Mouse (Mus musculus) midbrain, embryonic 12.5 days (tissue): ENCODE results near the gene P4ha1. TPM values are rescaled to one million over a fixed set of nuclear protein-coding genes. Genes with fewer than 3 reads are reported as not detected.
A peak's percentile ranks its signal among the peaks of the same experiment; 100 is the strongest.
"Not testable (repeated sequence)": the region's sequence is repeated elsewhere in the genome, so short reads cannot be mapped to it uniquely, and the experiment has no call there.

ENCODE experiments used
- ATAC-seq: fragments of 200-750 bp; cut with Nextera tagmentation; 2 replicates; pipeline ENCODE4 v1.8.0; 2017; ENCODE audit warnings: low read depth, moderate TSS enrichment, moderate library complexity; ENCODE audit not compliant: low FRiP score
- H3K27ac ChIP-seq: fragments of 300-500 bp; sonication (generic); replicated peaks from 2 replicates; pipeline ENCODE4 v1.5.1; 2016; ENCODE audit warnings: mild to moderate bottlenecking
- H3K27me3 ChIP-seq: fragments of 300-500 bp; sonication (generic); 2 replicates; pipeline ENCODE4 v1.6.1; 2016; ENCODE audit warnings: mild to moderate bottlenecking
- H3K36me3 ChIP-seq: fragments of 300-500 bp; sonication (generic); 2 replicates; pipeline ENCODE4 v1.6.1; 2016
- H3K4me1 ChIP-seq: fragments of 300-500 bp; sonication (generic); 2 replicates; pipeline ENCODE4 v1.6.1; 2016
- H3K4me2 ChIP-seq: fragments of 300-500 bp; sonication (generic); replicated peaks from 2 replicates; pipeline ENCODE4 v1.6.1; 2016; ENCODE audit warnings: mild to moderate bottlenecking, moderate library complexity
- H3K4me3 ChIP-seq: fragments of 300-500 bp; sonication (generic); 2 replicates; pipeline ENCODE4 v1.5.1; 2016; ENCODE audit warnings: mild to moderate bottlenecking
- H3K9ac ChIP-seq: fragments of 300-500 bp; sonication (generic); replicated peaks from 2 replicates; pipeline ENCODE4 v1.6.1; 2016; ENCODE audit warnings: mild to moderate bottlenecking, moderate library complexity
- H3K9me3 ChIP-seq: fragments of 300-500 bp; sonication (generic); 2 replicates; pipeline ENCODE4 v1.6.1; 2016; ENCODE audit warnings: mild to moderate bottlenecking
- WGBS: fragments of 180-500 bp; shearing (Covaris S2); methylation state at CpG from one replicate; pipeline ENCODE4 v1.1.7; 2016; 5-methylcytosine and 5-hydroxymethylcytosine counted together
- polyA plus RNA-seq: library from polyadenylated mRNA; unstranded; fragments of >200 nt; fragmentation: Nextera tagmentation; extraction: Ambion mirVana; gene quantifications from 2 replicates; pipeline ENCODE4 v1.2.1, GENCODE M21; 2016

P4ha1 gene
- polyA plus RNA-seq, 1 experiment from 2014 or later: 35.5 TPM

DNA sequence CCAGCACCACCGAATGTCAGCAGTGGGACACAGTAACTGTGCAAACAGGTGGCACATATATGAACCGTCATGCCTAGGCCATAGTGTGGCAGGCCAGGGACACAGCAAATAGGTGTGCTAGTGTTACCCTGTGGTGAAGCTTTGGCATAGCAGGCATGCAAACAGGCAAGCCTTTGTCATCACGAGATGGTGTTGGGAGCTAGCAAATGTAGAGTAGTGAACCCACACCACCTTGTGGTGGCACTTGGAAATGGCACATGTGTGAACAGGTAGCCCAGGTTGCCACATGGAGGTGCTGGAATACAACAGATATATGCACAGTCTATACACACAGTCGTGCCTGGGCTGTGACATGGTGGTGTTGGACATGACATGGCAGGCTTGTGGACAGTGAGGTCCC is 30.5 kb upstream of the P4ha1 start:
- peak; percentile 68 for ATAC-seq
- H3K4me1 ChIP-seq: no peaks in the 10 kb centered on the region

DNA sequence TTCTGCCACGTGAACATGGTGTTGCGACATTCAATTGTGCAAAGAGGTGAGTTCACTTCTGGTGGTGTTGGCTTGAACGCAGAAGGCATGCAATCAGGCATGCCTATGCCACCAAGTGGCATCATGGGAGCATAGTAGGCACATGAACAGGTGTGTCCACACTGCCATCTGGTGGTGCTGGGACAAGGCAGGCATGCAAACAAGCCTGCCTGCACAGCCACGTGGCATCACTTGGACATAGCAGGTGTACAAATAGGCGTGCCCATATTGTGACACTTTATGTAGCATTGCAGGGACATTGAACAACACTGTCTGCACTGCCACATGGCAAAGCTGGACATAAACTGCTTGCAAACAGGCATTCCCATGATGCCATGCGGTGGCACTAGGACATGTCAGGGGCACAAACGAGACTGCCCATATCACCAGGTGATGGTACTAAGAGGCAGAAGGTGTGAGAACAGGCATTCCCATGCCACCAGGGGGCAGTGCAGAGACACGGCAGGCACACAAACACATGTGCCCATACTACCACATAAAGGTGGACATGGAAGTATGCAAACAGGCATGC is 27.8 kb upstream of the P4ha1 start:
- ATAC-seq: peak; percentile 16; the same call in 1 of the 2 replicates

More for the DNA sequence above, 30.5 kb upstream of the P4ha1 start:
- peaks cover 12% of the 10 kb centered on the region; the same call in 1 of the 2 replicates for H3K27me3 ChIP-seq
- no peaks in the 10 kb centered on the region for H3K9me3 ChIP-seq
- no peak overlapping the region for H3K4me2 ChIP-seq
- H3K36me3 ChIP-seq: no peaks in the 10 kb centered on the region
- no peak overlapping the region for H3K4me3 ChIP-seq
- no peak overlapping the region for H3K27ac ChIP-seq
- H3K9ac ChIP-seq: no peak overlapping the region
- whole genome bisulfite sequencing: 33% methylated on average over 4 of the region's 4 CpGs

DNA sequence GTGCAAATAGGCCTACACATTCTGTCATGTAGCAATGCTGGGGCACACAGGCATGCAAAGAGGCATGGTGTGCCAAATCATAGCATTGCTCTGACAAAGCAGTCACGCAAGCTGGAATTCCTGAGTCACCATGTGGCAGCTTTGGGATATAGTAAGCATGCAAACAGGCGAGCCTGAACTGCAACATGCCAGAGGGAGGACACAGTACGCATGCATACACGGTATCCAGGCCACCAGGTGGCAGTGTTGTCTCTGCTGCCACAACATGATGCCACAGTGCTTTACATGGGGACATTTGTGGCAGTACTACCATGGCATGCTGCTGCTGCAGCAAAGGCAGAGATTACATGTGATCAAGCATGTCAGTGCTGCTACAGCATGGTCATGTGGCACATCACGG is 26.8 kb upstream of the P4ha1 start:
- H3K9me3 ChIP-seq: no peaks in the 10 kb centered on the region
- peaks cover 8% of the 10 kb centered on the region; the same call in 1 of the 2 replicates for H3K27me3 ChIP-seq
- H3K27ac ChIP-seq: no peak overlapping the region
- no peak overlapping the region for H3K4me2 ChIP-seq
- no peak overlapping the region for H3K4me3 ChIP-seq
- no peaks in the 10 kb centered on the region for H3K4me1 ChIP-seq
- WGBS: 33% methylated on average over 5 of the region's 5 CpGs
- ATAC-seq: peak; percentile 36; the same call in 1 of the 2 replicates
- H3K36me3 ChIP-seq: no peaks in the 10 kb centered on the region
- no peak overlapping the region for H3K9ac ChIP-seq

More for the DNA sequence above, 27.8 kb upstream of the P4ha1 start:
- Histone ChIP-seq H3K27ac (no peak overlapping the region), H3K9ac (no peak overlapping the region), H3K27me3 (peaks cover 10% of the 10 kb centered on the region; the same call in 1 of the 2 replicates), H3K4me1 (no peaks in the 10 kb centered on the region), H3K9me3 (no peaks in the 10 kb centered on the region), H3K4me3 (no peak overlapping the region), H3K4me2 (no peak overlapping the region), H3K36me3 (no peaks in the 10 kb centered on the region)
- 76% methylated on average over 8 of the region's 8 CpGs for WGBS

DNA sequence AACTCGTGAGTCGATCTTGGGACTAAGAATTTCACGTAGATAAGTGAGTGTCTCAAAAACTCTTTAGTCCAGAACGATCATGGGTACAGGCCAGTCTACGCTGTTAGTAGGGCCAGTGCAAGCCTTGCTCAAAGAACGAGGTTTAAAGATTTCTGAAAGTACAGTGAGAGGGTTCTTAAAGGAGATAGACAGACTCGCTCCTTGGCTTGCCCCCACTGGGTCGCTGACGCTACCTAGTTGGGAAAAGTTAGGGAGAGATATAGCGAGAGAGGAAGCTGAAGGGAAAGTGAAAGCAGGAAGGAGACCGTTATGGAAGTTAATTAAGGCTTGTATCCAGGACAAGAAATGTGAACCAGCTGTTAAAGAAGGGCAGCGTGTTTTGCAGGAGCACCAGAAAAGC is 20.4 kb upstream of the P4ha1 start:
- H3K27me3 ChIP-seq, H3K9ac ChIP-seq, H3K4me3 ChIP-seq, H3K36me3 ChIP-seq, H3K4me1 ChIP-seq, H3K9me3 ChIP-seq, H3K4me2 ChIP-seq, H3K27ac ChIP-seq, ATAC-seq: not testable (repeated sequence)
- WGBS: 94% methylated on average over 12 of the region's 12 CpGs

DNA sequence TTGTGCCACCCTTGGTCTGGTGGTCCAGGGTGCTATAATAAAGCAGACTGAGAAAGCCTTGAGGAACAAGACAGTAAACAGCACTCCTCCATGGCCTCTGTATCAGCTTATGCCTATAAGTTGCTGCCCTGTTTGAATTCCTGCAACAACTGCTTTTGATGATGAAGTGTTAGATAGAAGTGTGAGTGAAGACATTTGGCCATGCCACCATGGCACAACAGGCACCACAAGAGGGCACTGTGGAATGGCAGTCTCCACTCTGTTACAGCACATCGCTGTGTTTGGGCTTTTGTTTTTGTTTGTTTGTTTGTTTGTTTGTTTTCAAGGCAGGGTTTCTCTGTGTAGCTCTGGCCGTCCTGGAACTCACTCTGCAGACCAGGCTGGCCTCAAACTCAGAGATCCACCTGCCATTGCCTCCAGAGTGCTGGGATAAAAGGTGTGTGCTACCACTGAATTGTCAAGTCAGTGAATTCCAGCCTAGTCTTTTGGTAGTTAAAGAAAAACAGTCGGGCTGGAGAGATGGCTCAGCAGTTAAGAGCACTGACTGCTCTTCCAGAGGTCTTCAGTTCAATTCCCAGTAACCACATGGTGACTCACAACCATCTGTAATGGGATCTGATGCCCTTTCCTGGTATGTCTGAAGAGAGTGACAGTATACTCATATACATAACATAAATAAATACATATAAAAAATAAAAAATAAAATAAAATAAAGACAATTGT is 13.9 kb upstream of the P4ha1 start:
- H3K9me3 ChIP-seq: no peaks in the 10 kb centered on the region
- ATAC-seq: no peak
- no peaks in the 10 kb centered on the region for H3K27me3 ChIP-seq
- no peaks in the 10 kb centered on the region for H3K36me3 ChIP-seq
- H3K4me3 ChIP-seq: no peak overlapping the region
- no peaks in the 10 kb centered on the region for H3K4me1 ChIP-seq
- WGBS: 46% methylated on average over 3 of the region's 3 CpGs
- no peak overlapping the region for H3K27ac ChIP-seq
- H3K4me2 ChIP-seq: no peak overlapping the region
- no peak overlapping the region for H3K9ac ChIP-seq

DNA sequence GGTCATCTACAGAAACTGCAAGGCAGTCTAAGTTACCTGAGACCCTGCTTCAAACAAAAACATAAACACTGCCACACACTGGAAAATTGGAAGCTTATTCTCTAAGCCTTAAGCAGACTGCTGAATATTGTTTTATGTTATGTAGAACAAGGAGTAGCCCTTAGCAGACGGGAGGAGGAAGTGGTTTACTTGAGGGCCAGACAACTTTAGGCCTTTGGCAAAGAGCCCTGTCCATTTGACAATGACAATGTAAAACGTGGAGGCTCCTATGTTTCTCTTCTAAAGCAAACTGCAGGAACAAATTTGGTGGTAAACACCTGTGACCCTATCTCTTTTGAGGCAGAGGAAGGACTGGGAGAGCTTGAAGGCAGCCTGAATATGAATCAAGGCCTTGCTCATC is 13.0 kb upstream of the P4ha1 start:
- H3K4me1 ChIP-seq: no peaks in the 10 kb centered on the region
- no peak for ATAC-seq
- H3K36me3 ChIP-seq: no peaks in the 10 kb centered on the region
- H3K4me2 ChIP-seq: no peak overlapping the region
- 64% methylated on average over 2 of the region's 2 CpGs for WGBS
- no peak overlapping the region for H3K9ac ChIP-seq
- no peak overlapping the region for H3K4me3 ChIP-seq
- no peak overlapping the region for H3K27ac ChIP-seq
- no peaks in the 10 kb centered on the region for H3K9me3 ChIP-seq
- H3K27me3 ChIP-seq: no peaks in the 10 kb centered on the region

DNA sequence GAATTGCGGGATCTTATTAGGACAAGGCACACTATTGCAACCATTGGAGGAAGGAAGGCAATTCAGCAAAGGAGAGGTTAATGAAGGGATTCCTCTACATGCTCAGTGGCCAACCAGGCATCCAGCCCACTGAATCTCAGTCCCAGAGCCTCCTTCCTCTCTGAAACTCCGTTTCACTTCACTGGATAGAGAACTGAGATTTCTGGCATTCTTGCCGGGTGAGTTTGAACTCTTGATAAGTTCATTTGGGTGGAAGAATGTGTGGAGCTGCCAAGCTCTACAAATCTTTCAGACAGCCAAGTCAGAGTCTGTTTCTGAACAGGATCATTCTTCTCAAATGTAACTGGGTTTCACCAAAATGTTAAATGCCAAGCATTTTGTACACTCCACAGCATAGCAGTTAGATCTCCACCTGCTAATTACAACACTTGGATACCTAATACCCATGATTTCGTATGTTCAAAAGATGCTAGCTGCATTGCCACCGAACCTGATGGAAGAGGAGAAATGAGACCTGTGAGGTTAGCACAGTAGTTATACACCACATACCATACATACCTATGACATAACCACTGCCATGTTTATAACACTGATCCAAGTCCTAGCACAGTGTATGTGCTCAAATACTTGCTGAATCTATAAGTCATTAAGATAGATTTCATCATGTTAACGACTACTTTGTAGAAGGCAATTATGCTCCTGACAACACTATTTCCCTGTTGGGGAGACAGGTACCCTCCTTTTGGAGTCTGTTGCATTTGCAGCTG is 12.2 kb upstream of the P4ha1 start:
- H3K27me3 ChIP-seq: no peaks in the 10 kb centered on the region
- no peaks in the 10 kb centered on the region for H3K9me3 ChIP-seq
- no peaks in the 10 kb centered on the region for H3K4me1 ChIP-seq
- whole genome bisulfite sequencing: 79% methylated on average over 6 of the region's 6 CpGs
- no peak overlapping the region for H3K27ac ChIP-seq
- no peak overlapping the region for H3K4me3 ChIP-seq
- H3K9ac ChIP-seq: no peak overlapping the region
- H3K4me2 ChIP-seq: no peak overlapping the region
- no peak for ATAC-seq
- H3K36me3 ChIP-seq: no peaks in the 10 kb centered on the region

DNA sequence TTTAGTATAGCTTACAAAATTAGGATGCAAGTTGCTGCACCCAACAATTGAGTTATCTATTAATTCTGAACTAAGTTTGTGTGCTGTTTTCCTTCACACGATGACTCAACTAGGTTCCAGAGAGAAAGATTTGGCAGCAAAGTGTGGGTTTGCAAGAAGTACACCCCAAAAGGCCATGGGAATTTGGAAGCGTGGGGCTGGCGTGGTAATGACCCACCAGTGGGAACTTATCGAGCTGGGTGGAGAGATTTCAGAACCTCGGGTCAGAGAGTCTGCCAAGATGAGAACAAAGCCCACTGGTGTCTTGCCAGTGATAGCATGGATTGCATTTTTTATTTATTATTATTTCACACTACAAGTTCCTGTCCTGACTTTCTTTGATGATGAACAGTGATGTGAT is 11.2 kb upstream of the P4ha1 start:
- H3K9ac ChIP-seq: no peak overlapping the region
- H3K27me3 ChIP-seq: no peaks in the 10 kb centered on the region
- ATAC-seq: no peak
- H3K27ac ChIP-seq: no peak overlapping the region
- 93% methylated on average over 5 of the region's 5 CpGs for WGBS
- no peaks in the 10 kb centered on the region for H3K4me1 ChIP-seq
- H3K36me3 ChIP-seq: no peaks in the 10 kb centered on the region
- no peak overlapping the region for H3K4me3 ChIP-seq
- H3K4me2 ChIP-seq: no peak overlapping the region
- H3K9me3 ChIP-seq: no peaks in the 10 kb centered on the region

DNA sequence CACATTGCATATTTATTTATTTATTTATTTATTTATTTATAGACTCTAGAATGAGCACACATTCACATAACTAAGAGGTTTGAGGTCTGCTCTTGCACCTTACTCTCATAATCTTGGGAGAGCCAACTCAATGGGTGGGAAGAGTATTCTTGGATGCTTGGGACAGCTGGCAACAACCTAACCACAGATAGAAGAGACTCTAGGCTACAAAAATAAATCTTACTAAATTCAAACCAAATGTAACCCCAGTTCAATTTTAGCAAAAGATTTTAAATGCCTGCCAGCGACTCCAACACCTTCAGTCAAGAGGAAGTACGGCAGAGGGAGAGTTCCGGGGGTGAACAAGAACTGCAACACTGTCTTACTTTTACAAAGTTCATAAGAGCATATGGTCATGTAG is 2.0 kb upstream of the P4ha1 start:
- Histone ChIP-seq H3K9me3 (no peaks in the 10 kb centered on the region), H3K27me3 (no peaks in the 10 kb centered on the region), H3K4me1 (peaks cover 20% of the 10 kb centered on the region), H3K4me2 (no peak overlapping the region), H3K36me3 (no peaks in the 10 kb centered on the region), H3K9ac (no peak overlapping the region), H3K27ac (no peak overlapping the region), H3K4me3 (no peak overlapping the region)
- 89% methylated on average over 3 of the region's 3 CpGs for WGBS
- no peak for ATAC-seq

DNA sequence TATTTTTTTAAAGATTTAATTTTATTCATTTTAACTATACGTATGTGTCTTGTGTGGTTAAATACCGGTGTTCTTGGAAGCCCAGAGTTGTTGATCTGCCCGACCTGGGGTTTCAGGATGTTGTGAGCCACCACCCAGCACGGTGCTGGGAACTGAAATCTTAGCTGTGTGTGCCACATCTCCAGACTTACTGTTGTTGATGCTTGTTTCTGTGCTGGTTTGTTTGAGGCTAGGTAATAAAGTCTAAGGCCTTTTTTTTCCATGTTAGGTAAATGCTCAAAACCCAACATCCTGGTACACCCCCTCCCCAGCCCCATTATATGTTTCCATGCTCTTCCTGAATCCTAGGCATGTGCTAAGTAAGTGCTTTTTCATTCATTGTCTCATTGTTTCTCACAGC is 825 bp upstream of the P4ha1 start:
- no peak overlapping the region for H3K9ac ChIP-seq
- peaks cover 20% of the 10 kb centered on the region for H3K4me1 ChIP-seq
- H3K27me3 ChIP-seq: no peaks in the 10 kb centered on the region
- peak overlapping the region; percentile 94 for H3K27ac ChIP-seq
- H3K4me2 ChIP-seq: peak overlapping the region; percentile 88
- H3K9me3 ChIP-seq: no peaks in the 10 kb centered on the region
- no peaks in the 10 kb centered on the region for H3K36me3 ChIP-seq
- ATAC-seq: no peak
- 30% methylated on average over 4 of the region's 4 CpGs for WGBS
- H3K4me3 ChIP-seq: no peak overlapping the region

DNA sequence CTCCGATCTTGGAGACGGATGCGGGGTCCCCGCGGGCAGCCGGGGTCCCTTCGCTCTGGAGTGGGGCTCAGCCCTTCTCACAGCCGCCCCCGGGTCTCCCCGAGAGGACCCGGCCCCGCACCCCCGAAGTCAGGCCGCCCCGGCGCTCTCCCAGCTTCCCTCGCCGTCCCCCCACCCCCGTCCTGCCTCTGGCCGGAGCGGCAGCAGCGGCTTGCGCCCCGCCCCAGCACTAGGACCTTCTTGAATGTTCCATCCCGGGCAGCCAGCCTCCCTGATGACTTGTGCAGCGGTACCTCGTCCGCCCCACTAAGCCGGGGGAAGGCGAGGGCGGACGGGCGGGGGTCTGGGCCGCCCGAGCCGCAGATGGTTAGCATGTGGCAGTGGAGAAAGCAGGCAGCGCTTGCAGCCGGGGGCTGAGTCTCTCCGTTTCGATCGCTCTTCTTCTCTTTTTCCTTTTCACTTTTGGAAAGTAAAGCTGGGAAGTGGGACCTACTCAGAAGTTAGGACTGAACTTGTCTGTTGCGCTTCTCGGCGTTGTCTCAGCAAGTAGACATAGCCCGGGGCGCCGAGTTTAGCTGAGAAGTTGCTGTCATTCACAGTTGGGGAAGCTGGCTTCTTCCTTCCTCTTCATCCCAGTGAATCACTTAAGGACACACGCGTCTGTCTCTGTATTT is 529 bp downstream of the P4ha1 start:
- 1% methylated on average over 42 of the region's 49 CpGs for WGBS
- H3K9ac ChIP-seq: peak overlapping the region; percentile 89
- peak overlapping the region; percentile 74 for H3K4me3 ChIP-seq
- H3K4me2 ChIP-seq: peak overlapping the region; percentile 88
- H3K27ac ChIP-seq: peak overlapping the region; percentile 94
- ATAC-seq: peak; percentile 79
- 0 out of 2 replicates have a peak, but pooled peaks cover under 1% of the 10 kb centered on the region for H3K9me3 ChIP-seq
- 0 out of 2 replicates have a peak, but pooled peaks cover 1% of the 10 kb centered on the region for H3K36me3 ChIP-seq
- peaks cover 20% of the 10 kb centered on the region for H3K4me1 ChIP-seq
- H3K27me3 ChIP-seq: no peaks in the 10 kb centered on the region
